Mouse (Mus musculus) forebrain, postnatal 0 days (tissue): ENCODE measurements around the gene Cdk1. TPM values are rescaled to one million over a fixed set of nuclear protein-coding genes. Genes with fewer than 3 reads are reported as not detected.

Experiments used
- ATAC-seq: fragments of 200-750 bp; cut with Nextera tagmentation; 2 replicates; pipeline ENCODE4 v1.8.0; 2017; ENCODE audit warnings: mild to moderate bottlenecking, moderate library complexity
- DNase-seq: peaks from one replicate; pipeline ENCODE4 v3.0.0-alpha.2; 2015
- H3K27ac ChIP-seq: fragments of 300-500 bp; sonication (generic); 2 replicates; pipeline ENCODE4 v1.5.1; 2014; ENCODE audit warnings: low read depth, mild to moderate bottlenecking, antibody characterized with exemption, low read length, moderate library complexity, mixed read lengths
- H3K27me3 ChIP-seq: fragments of 300-500 bp; sonication (generic); 2 replicates; pipeline ENCODE4 v1.6.1; 2014; ENCODE audit warnings: mild to moderate bottlenecking, low read length, mixed read lengths; ENCODE audit not compliant: insufficient read depth
- H3K36me3 ChIP-seq: fragments of 300-500 bp; sonication (generic); 2 replicates; pipeline ENCODE4 v1.6.1; 2014; ENCODE audit warnings: mild to moderate bottlenecking, moderate library complexity; ENCODE audit not compliant: insufficient read depth
- H3K4me1 ChIP-seq: fragments of 300-500 bp; sonication (generic); 2 replicates; pipeline ENCODE4 v1.6.1; 2014; ENCODE audit warnings: antibody characterized with exemption; ENCODE audit not compliant: insufficient read depth
- H3K4me2 ChIP-seq: fragments of 300-500 bp; sonication (generic); 2 replicates; pipeline ENCODE4 v1.6.1; 2014; ENCODE audit warnings: low read depth, mild to moderate bottlenecking, moderate library complexity
- H3K4me3 ChIP-seq: fragments of 300-500 bp; sonication (generic); 2 replicates; pipeline ENCODE4 v1.5.1; 2014; ENCODE audit warnings: low read depth, low read length, mixed read lengths
- H3K9ac ChIP-seq: fragments of 300-500 bp; sonication (generic); 2 replicates; pipeline ENCODE4 v1.6.1; 2014; ENCODE audit warnings: mild to moderate bottlenecking
- H3K9me3 ChIP-seq: fragments of 300-500 bp; sonication (generic); 2 replicates; pipeline ENCODE4 v1.6.1; 2016; ENCODE audit warnings: low read length
- CTCF ChIP-seq: sonication (generic); IDR thresholded peaks from 2 replicates; pipeline ENCODE4 v1.5.1; 2016; ENCODE audit warnings: antibody characterized with exemption, control low read depth, low read depth
- WGBS: fragments of 180-500 bp; shearing (Covaris S2); extraction: QIAGEN DNeasy Blood & Tissue Kit; methylation state at CpG from one replicate; pipeline ENCODE4 v1.1.7; 2014; 5-methylcytosine and 5-hydroxymethylcytosine counted together
- polyA plus RNA-seq: library from polyadenylated mRNA; unstranded; fragments of >200 nt; fragmentation: Nextera tagmentation; extraction: Ambion mirVana; gene quantifications from 2 replicates; pipeline ENCODE4 v1.2.1, GENCODE M21; 2015
- total RNA-seq: library from RNA; depleted of rRNA; stranded (reverse); fragments of >200 nt; gene quantifications from 2 replicates; pipeline ENCODE4 v1.2.3, GENCODE M21; 2014; rRNA removed

Cdk1 gene
- total and polyA plus RNA-seq, 2 experiments from 2014 or later = 44.1 to 47.7 TPM

GRCm38 (mm10) chr10:69288720-69289119 is 64.0 kb downstream of the Cdk1 start:
- no peak for DNase-seq
- Histone ChIP-seq H3K27me3 (no peaks in the 10 kb centered on the region), H3K36me3 (peaks cover 13% of the 10 kb centered on the region; the same call in 1 of the 2 replicates), H3K4me3 (no peak overlapping the region), H3K4me2 (no peak overlapping the region), H3K9ac (no peak overlapping the region), H3K4me1 (no peaks in the 10 kb centered on the region), H3K9me3 (no peaks in the 10 kb centered on the region), H3K27ac (no peak overlapping the region)
- no peak for TF ChIP-seq CTCF
- no peak for ATAC-seq
- 87% methylated on average over 6 of the region's 6 CpGs for WGBS

DNA sequence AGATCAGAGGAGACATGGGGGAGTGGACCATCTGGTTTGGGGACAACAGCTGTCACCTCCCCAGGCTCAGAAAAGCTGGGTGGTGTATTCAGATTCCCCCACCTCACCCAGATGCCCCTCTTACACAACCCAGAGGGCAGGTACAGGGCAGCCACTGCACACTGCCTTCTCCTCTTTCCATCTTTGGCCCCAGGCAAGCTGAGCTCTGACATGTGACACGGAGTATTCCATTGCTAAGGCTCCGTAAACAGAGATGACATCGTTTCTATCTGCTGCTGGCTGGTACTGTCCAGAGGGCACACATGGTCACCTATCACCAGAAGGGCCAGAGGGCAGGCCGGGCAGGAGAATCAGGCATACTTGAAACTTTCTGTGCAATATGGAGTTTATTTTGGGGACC is 64.7 kb downstream of the Cdk1 start:
- Histone ChIP-seq H3K36me3 (peaks cover 13% of the 10 kb centered on the region), H3K4me2 (no peak overlapping the region), H3K4me3 (no peak overlapping the region), H3K9me3 (no peaks in the 10 kb centered on the region), H3K4me1 (no peaks in the 10 kb centered on the region), H3K9ac (no peak overlapping the region), H3K27ac (no peak overlapping the region), H3K27me3 (no peaks in the 10 kb centered on the region)
- DNase-seq = no peak
- ATAC-seq = no peak
- TF ChIP-seq CTCF = no peak
- 93% methylated on average over 4 of the region's 4 CpGs for WGBS

GRCm38 (mm10) chr10:69286939-69287338 is 65.8 kb downstream of the Cdk1 start:
- no peaks in the 10 kb centered on the region for H3K4me1 ChIP-seq
- no peak overlapping the region for H3K4me3 ChIP-seq
- 91% methylated on average over 3 of the region's 3 CpGs for WGBS
- H3K27ac ChIP-seq = no peak overlapping the region
- H3K4me2 ChIP-seq = no peak overlapping the region
- peaks cover 13% of the 10 kb centered on the region for H3K36me3 ChIP-seq
- ATAC-seq (no peak), DNase-seq (no peak)
- no peaks in the 10 kb centered on the region for H3K27me3 ChIP-seq
- H3K9me3 ChIP-seq = no peaks in the 10 kb centered on the region
- no peak for TF ChIP-seq CTCF
- H3K9ac ChIP-seq = no peak overlapping the region

Other genes starting within 250 kb of the Cdk1 start
- 11.2 and 16.9 TPM in 2 replicates for gene Rhobtb1, start 201.5 kb downstream of the Cdk1 start, total RNA-seq
- 9.2 and 12.1 TPM in 2 replicates for gene Rhobtb1, start 201.5 kb downstream of the Cdk1 start, polyA plus RNA-seq
- gene A930033H14Rik, start 139.8 kb downstream of the Cdk1 start, total RNA-seq = 1.2 and 1.4 TPM in 2 replicates
- gene A930033H14Rik, start 139.8 kb downstream of the Cdk1 start, polyA plus RNA-seq = 0.78 and 1.9 TPM in 2 replicates
- 186 and 267 TPM in 2 replicates for gene Ank3, start 45.8 kb upstream of the Cdk1 start, total RNA-seq
- gene Ank3, start 45.8 kb upstream of the Cdk1 start, polyA plus RNA-seq = 33.1 and 56.7 TPM in 2 replicates